ENCODE assay signal across 10 mouse cellular contexts in the genomic region with DNA sequence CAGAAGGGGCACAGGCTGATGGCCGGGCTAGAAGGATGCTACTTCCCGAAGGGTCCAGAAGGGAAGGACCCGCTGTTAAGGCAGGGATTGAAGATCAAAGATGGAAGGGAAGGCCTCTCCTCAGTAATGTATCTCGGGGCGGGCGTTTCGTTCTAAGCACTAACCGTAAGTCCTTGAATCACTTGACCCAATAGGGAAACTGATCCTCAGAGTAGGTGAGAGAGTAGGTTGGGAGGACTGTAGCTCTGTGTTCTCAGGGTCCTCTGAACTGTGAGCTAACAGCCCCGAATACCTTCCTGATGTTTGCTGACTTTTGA. TPM values are rescaled to one million over a fixed set of nuclear protein-coding genes. Genes with fewer than 3 reads are reported as not detected.
DNase-seq lines count a peak whose midpoint lies in the region; ATAC-seq lines count a peak whose summit lies in the region.
"Had no signal": no experiment of that assay in that cellular context is flagged by ENCODE, and none has a peak within 500 bp of the region (broad histone marks: within the 10 kb centered on the region; RNA-seq: fewer than 3 reads in every experiment).

No protein-coding gene starts in this region.

- H3K9me3 ChIP-seq in heart, embryonic 13.5 days, result no peaks in the 10 kb centered on the region
- no peaks in the 10 kb centered on the region for H3K9me3 ChIP-seq in embryonic facial prominence, embryonic 14.5 days (ENCODE audit: control insufficient read depth, low read length)
- H3K9me3 ChIP-seq in hindbrain, embryonic 16.5 days (ENCODE audit: control insufficient read depth, low read length), result no peaks in the 10 kb centered on the region
- H3K9me3 ChIP-seq: liver, embryonic 13.5 days had no signal

- peaks cover 98% of the 10 kb centered on the region for H3K27me3 ChIP-seq in heart, embryonic 13.5 days (replicated peaks)
- peaks cover 97% of the 10 kb centered on the region for H3K27me3 ChIP-seq in embryonic facial prominence, embryonic 14.5 days (replicated peaks; ENCODE audit: control insufficient read depth, insufficient read depth, low read length)
- peaks cover 71% of the 10 kb centered on the region for H3K27me3 ChIP-seq in hindbrain, embryonic 16.5 days (replicated peaks; ENCODE audit: control insufficient read depth, insufficient read depth, low read length)

- ATAC-seq in heart, embryonic 13.5 days (ENCODE audit: extremely low read depth, insufficient number of reproducible peaks, low FRiP score, low TSS enrichment), result no peak
- ATAC-seq in embryonic facial prominence, embryonic 14.5 days (ENCODE audit: low read depth), result no peak
- ATAC-seq in hindbrain, embryonic 16.5 days, result peak; percentile 24; the same call in 1 of the 2 replicates

- no peak overlapping the region for H3K9ac ChIP-seq in heart, embryonic 13.5 days
- H3K9ac ChIP-seq in embryonic facial prominence, embryonic 14.5 days (ENCODE audit: low read depth, low read length), result no peak overlapping the region
- no peak overlapping the region for H3K9ac ChIP-seq in hindbrain, embryonic 16.5 days (ENCODE audit: low read depth, low read length)
- H3K9ac ChIP-seq: liver, embryonic 13.5 days had no signal

- H3K36me3 ChIP-seq in heart, embryonic 13.5 days, result no peaks in the 10 kb centered on the region
- H3K36me3 ChIP-seq in embryonic facial prominence, embryonic 14.5 days (ENCODE audit: control insufficient read depth, insufficient read depth, low read length), result no peaks in the 10 kb centered on the region
- H3K36me3 ChIP-seq in hindbrain, embryonic 16.5 days (ENCODE audit: control insufficient read depth, insufficient read depth, low read length), result no peaks in the 10 kb centered on the region
- H3K36me3 ChIP-seq: liver, embryonic 13.5 days had no signal

- WGBS in heart, embryonic 13.5 days, result 3% methylated on average over 9 of the region's 9 CpGs
- WGBS in embryonic facial prominence, embryonic 14.5 days, result under 1% methylated on average over 9 of the region's 9 CpGs
- WGBS in hindbrain, embryonic 16.5 days, result 4% methylated on average over 9 of the region's 9 CpGs

- H3K4me3 ChIP-seq in heart, embryonic 13.5 days, result peak overlapping the region; percentile 34
- peak overlapping the region; percentile 23; the same call in 1 of the 2 replicates for H3K4me3 ChIP-seq in embryonic facial prominence, embryonic 14.5 days (ENCODE audit: low read depth, low read length)
- no peak overlapping the region for H3K4me3 ChIP-seq in hindbrain, embryonic 16.5 days (ENCODE audit: low read length)
- H3K4me3 ChIP-seq: liver, embryonic 13.5 days had no signal

- peak overlapping the region; percentile 60 for H3K4me2 ChIP-seq in heart, embryonic 13.5 days
- peak overlapping the region; percentile 38; the same call in 1 of the 2 replicates for H3K4me2 ChIP-seq in embryonic facial prominence, embryonic 14.5 days (ENCODE audit: low read depth, low read length)
- peak overlapping the region; percentile 44; the same call in 1 of the 2 replicates for H3K4me2 ChIP-seq in hindbrain, embryonic 16.5 days (ENCODE audit: low read length)
- H3K4me2 ChIP-seq: liver, embryonic 13.5 days had no signal

- H3K4me1 ChIP-seq in heart, embryonic 13.5 days, result peaks cover 15% of the 10 kb centered on the region
- peaks cover 12% of the 10 kb centered on the region for H3K4me1 ChIP-seq in embryonic facial prominence, embryonic 14.5 days (ENCODE audit: control insufficient read depth, insufficient read depth, low read length)
- 0 out of 2 replicates have a peak, but pooled peaks cover 3% of the 10 kb centered on the region for H3K4me1 ChIP-seq in hindbrain, embryonic 16.5 days (ENCODE audit: control insufficient read depth, insufficient read depth, low read depth, low read length)
- H3K4me1 ChIP-seq: liver, embryonic 13.5 days had no signal

- DNase-seq in heart, adult 18-20 months, result no peak
- DNase-seq in embryonic facial prominence, embryonic 14.5 days (ENCODE audit: low spot score), result no peak
- peak; percentile 62 for DNase-seq in neural tube, embryonic 10.5 days (ENCODE audit: extremely low spot score, low spot score)
- no peak for DNase-seq in adrenal gland, postnatal 36 days
- no peak for DNase-seq in cerebellum, adult 11 months
- no peak for DNase-seq in cerebellum, adult 18-20 months
- DNase-seq: kidney, postnatal 4 days; liver, embryonic 13.5 days had no signal

- no peak overlapping the region for H3K27ac ChIP-seq in heart, embryonic 13.5 days (replicated peaks)
- no peak overlapping the region for H3K27ac ChIP-seq in embryonic facial prominence, embryonic 14.5 days (replicated peaks; ENCODE audit: low read depth, low read length)
- no peak overlapping the region for H3K27ac ChIP-seq in hindbrain, embryonic 16.5 days (ENCODE audit: low read depth, low read length)
- H3K27ac ChIP-seq: liver, embryonic 13.5 days had no signal

RNA-seq across cellular contexts. Expression of a gene that starts 43.6 kb away (rescaled TPM):
- 48.5 and 60.0 TPM in 2 replicates for polyA plus RNA-seq in heart, embryonic 13.5 days (2015; fragmentation: Nextera tagmentation; extraction: Ambion mirVana)
- 10 to 100 TPM; 58.0 to 62.0 TPM for total RNA-seq in heart, adult 18-20 months (2021)
- polyA plus RNA-seq in embryonic facial prominence, embryonic 14.5 days (2014; fragmentation: Nextera tagmentation; extraction: Ambion mirVana), result 73.0 and 78.9 TPM in 2 replicates
- polyA plus RNA-seq in hindbrain, embryonic 16.5 days (2015; fragmentation: Nextera tagmentation; extraction: Ambion mirVana), result 74.9 and 79.7 TPM in 2 replicates
- 100 to 1,000 TPM; 121 to 144 TPM for total RNA-seq in adrenal gland, postnatal 36 days (2021)
